Mouse (Mus musculus) myocyte (in vitro differentiated cells): Measurements from ENCODE around the gene B9d1. TPM values are rescaled to one million over a fixed set of nuclear protein-coding genes. Genes with fewer than 3 reads are reported as not detected.

Experiments
- H3K27me3 ChIP-seq: one replicate; pipeline ENCODE4 v1.6.1; 2011; ENCODE audit not compliant: control insufficient read depth, insufficient read depth, insufficient read length
- H3K36me3 ChIP-seq: one replicate; pipeline ENCODE4 v1.6.1; 2011; ENCODE audit not compliant: control insufficient read depth, insufficient read depth
- H3K4me2 ChIP-seq: one replicate; pipeline ENCODE4 v1.6.1; 2011; ENCODE audit warnings: low read depth, control low read depth
- H3K4me3 ChIP-seq: one replicate; pipeline ENCODE4 v1.5.1; 2011; ENCODE audit warnings: mild to moderate bottlenecking, control low read depth, moderate library complexity
- H3K79me2 ChIP-seq: one replicate; pipeline ENCODE4 v1.6.1; 2011; ENCODE audit not compliant: control insufficient read depth, insufficient read depth
- H3ac ChIP-seq: one replicate; pipeline ENCODE4 v1.6.1; 2011; ENCODE audit not compliant: control insufficient read depth, insufficient read length
- CEBPB ChIP-seq: IDR thresholded peaks from 2 replicates; pipeline ENCODE4 v1.6.1; 2011; ENCODE audit warnings: mild to moderate bottlenecking, moderate library complexity; ENCODE audit not compliant: poor library complexity, insufficient read depth, severe bottlenecking
- E2F4 ChIP-seq: IDR thresholded peaks from one replicate; pipeline ENCODE4 v1.6.1; 2011; ENCODE audit warnings: mild to moderate bottlenecking, control low read depth, moderate library complexity; ENCODE audit not compliant: insufficient read depth
- MAX ChIP-seq: IDR thresholded peaks from one replicate; pipeline ENCODE4 v1.6.1; 2011; ENCODE audit warnings: low read depth, mild to moderate bottlenecking, control low read depth
- MYOD1 ChIP-seq, 3 experiments: IDR thresholded peaks; one replicate each; pipeline ENCODE4 v1.6.1; 2011; ENCODE audit warnings: control low read depth in 2 of 3, low read depth in 2 of 3, mild to moderate bottlenecking in 2 of 3, moderate library complexity in 1 of 3; ENCODE audit not compliant: insufficient read length in 2 of 3, control insufficient read depth in 1 of 3
- MYOG ChIP-seq, 3 experiments: IDR thresholded peaks; one replicate each; pipeline ENCODE4 v1.6.1; 2011; ENCODE audit warnings: control low read depth in 2 of 3, low read depth in 2 of 3, mild to moderate bottlenecking in 2 of 3; ENCODE audit not compliant: insufficient read length in 2 of 3, control insufficient read depth in 1 of 3, insufficient read depth in 1 of 3
- POLR2A ChIP-seq: IDR thresholded peaks from one replicate; pipeline ENCODE4 v1.6.1; 2011; ENCODE audit warnings: low read depth, mild to moderate bottlenecking, control low read depth, moderate library complexity; ENCODE audit not compliant: insufficient read length
- POLR2AphosphoS2 ChIP-seq: IDR thresholded peaks from one replicate; pipeline ENCODE4 v1.6.1; 2011; ENCODE audit warnings: low read depth, control low read depth; ENCODE audit not compliant: insufficient read length
- REST ChIP-seq: IDR thresholded peaks from one replicate; pipeline ENCODE4 v1.6.1; 2011; ENCODE audit warnings: mild to moderate bottlenecking, control low read depth, moderate library complexity; ENCODE audit not compliant: insufficient read depth, insufficient read length
- SRF ChIP-seq: IDR thresholded peaks from one replicate; pipeline ENCODE4 v1.6.1; 2011; ENCODE audit warnings: low read depth; ENCODE audit not compliant: control insufficient read depth, insufficient read length
- TCF12 ChIP-seq: IDR thresholded peaks from one replicate; pipeline ENCODE4 v1.6.1; 2011; ENCODE audit warnings: mild to moderate bottlenecking, control low read depth; ENCODE audit not compliant: poor library complexity, insufficient read depth, severe bottlenecking
- TCF3 ChIP-seq: IDR thresholded peaks from one replicate; pipeline ENCODE4 v1.6.1; 2011; ENCODE audit warnings: low read depth, control low read depth; ENCODE audit not compliant: insufficient read length
- USF1 ChIP-seq: IDR thresholded peaks from one replicate; pipeline ENCODE4 v1.6.1; 2011; ENCODE audit warnings: low read depth, mild to moderate bottlenecking, control low read depth, moderate library complexity
- polyA plus RNA-seq: library from polyadenylated mRNA; unstranded; fragments of >200 nt; fragmentation: generic; extraction: Trizol; gene quantifications from one replicate; pipeline ENCODE4 v1.2.1, GENCODE M21; 2012; ENCODE audit warnings: missing spikeins

The B9d1 gene
- polyA plus RNA-seq, 1 experiment, result 38.6 TPM

- no peaks in the 10 kb centered on the region for H3K27me3 ChIP-seq
- H3K36me3 ChIP-seq, result no peaks in the 10 kb centered on the region
- H3K4me2 ChIP-seq, result no peak overlapping the region
- TF ChIP-seq TCF12 (no peak), POLR2AphosphoS2 (no peak), SRF (no peak), TCF3 (no peak), MYOD1 (IDR thresholded peaks at IDR 0.05; ENCODE audit: control insufficient read depth in 1 of 3, insufficient read length in 2 of 3, low read depth in 2 of 3) (no peak), USF1 (no peak), MYOG (IDR thresholded peaks at IDR 0.05; ENCODE audit: control insufficient read depth in 1 of 3, insufficient read depth in 1 of 3, insufficient read length in 2 of 3, low read depth in 2 of 3) (no peak), E2F4 (no peak), POLR2A (no peak), MAX (no peak), REST (no peak), CEBPB (no peak)
- no peak overlapping the region for H3K4me3 ChIP-seq
- no peak overlapping the region for H3ac ChIP-seq
- no peaks in the 10 kb centered on the region for H3K79me2 ChIP-seq
Observed at GRCm38 (mm10) chr11:61526872-61527271, 21.9 kb downstream of the B9d1 start.

DNA sequence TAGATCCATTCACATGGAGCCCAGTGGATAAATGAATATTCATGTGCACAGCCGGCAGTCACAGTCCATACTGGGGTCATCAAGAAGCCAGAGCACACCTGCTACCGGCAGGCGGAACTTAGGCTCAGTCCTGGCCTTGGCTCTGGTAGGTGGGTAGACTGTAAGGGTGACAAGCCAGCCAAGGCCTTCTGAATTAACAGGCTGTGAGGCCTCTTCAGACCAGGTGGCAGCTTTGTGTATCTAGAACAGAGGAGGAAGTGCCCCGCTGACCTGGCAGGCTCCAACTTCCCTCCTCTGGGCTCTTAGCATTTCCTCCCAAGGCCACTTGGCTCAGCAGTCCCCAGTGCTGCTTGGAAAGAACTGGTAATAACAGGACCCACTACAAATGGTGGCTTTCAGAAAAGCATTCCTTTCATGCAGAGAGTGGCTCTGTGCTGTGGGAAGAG is 24.3 kb downstream of the B9d1 start:
- Histone ChIP-seq H3ac (no peak overlapping the region), H3K4me3 (no peak overlapping the region), H3K4me2 (no peak overlapping the region), H3K27me3 (no peaks in the 10 kb centered on the region), H3K79me2 (no peaks in the 10 kb centered on the region), H3K36me3 (no peaks in the 10 kb centered on the region)
- TF ChIP-seq TCF12 (no peak), MYOD1 (IDR thresholded peaks at IDR 0.05; ENCODE audit: control insufficient read depth in 1 of 3, insufficient read length in 2 of 3, low read depth in 2 of 3) (no peak), USF1 (no peak), E2F4 (no peak), TCF3 (no peak), SRF (no peak), MYOG (IDR thresholded peaks at IDR 0.05; ENCODE audit: control insufficient read depth in 1 of 3, insufficient read depth in 1 of 3, insufficient read length in 2 of 3, low read depth in 2 of 3) (no peak), MAX (no peak), CEBPB (no peak), POLR2AphosphoS2 (no peak), REST (no peak), POLR2A (no peak)

DNA sequence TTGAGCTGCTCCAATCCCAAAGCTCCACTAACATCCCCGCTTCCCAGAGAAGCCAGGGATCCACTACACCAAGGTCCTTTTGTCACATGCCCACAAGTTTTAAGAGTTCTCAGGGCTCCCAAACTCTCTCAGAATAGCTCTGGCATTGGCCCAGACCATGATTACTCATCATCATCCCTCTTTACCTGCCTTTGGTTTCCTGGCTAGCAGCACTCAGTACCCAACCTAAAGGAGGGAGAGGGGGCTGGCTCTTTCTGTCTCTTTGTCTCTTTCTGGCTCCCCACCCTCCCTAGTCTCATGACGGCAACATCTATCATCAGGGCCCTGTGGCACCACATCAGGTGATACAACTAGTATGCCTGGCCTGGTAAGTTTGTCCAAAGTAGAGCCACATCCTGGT is 27.9 kb downstream of the B9d1 start:
- H3K79me2 ChIP-seq, result no peaks in the 10 kb centered on the region
- no peak overlapping the region for H3K4me2 ChIP-seq
- no peaks in the 10 kb centered on the region for H3K27me3 ChIP-seq
- H3K4me3 ChIP-seq, result no peak overlapping the region
- H3ac ChIP-seq, result no peak overlapping the region
- TF ChIP-seq TCF3, result no peak
- H3K36me3 ChIP-seq, result no peaks in the 10 kb centered on the region

DNA sequence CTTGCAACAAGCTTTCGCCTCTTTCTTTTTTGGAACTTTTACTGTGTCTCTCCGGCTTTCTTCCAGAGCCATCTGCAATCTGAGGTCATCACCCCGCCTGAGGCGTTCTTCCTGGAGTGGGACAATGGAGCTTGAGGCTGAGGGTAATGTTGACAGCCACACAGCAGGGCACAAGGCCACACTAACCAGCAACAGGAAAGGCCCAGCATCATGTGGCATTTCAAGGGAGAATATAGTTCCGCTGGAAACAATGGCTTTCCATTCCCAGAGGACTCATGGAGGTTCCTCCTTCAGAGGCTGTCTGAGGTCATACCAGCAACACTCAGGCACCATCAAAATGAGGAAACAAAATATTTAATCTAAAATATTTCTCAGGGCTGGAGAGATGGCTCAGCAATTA is 28.6 kb downstream of the B9d1 start:
- Histone ChIP-seq H3K4me3 (no peak overlapping the region), H3K36me3 (no peaks in the 10 kb centered on the region), H3ac (no peak overlapping the region), H3K4me2 (no peak overlapping the region), H3K27me3 (no peaks in the 10 kb centered on the region), H3K79me2 (no peaks in the 10 kb centered on the region)
- TF ChIP-seq E2F4 (no peak), POLR2AphosphoS2 (no peak), MYOD1 (IDR thresholded peaks at IDR 0.05; ENCODE audit: control insufficient read depth in 1 of 3, insufficient read length in 2 of 3, low read depth in 2 of 3) (no peak), USF1 (no peak), MAX (no peak), REST (no peak), TCF3 (no peak), MYOG (IDR thresholded peaks at IDR 0.05; ENCODE audit: control insufficient read depth in 1 of 3, insufficient read depth in 1 of 3, insufficient read length in 2 of 3, low read depth in 2 of 3) (no peak), POLR2A (no peak), SRF (no peak), CEBPB (no peak)

DNA sequence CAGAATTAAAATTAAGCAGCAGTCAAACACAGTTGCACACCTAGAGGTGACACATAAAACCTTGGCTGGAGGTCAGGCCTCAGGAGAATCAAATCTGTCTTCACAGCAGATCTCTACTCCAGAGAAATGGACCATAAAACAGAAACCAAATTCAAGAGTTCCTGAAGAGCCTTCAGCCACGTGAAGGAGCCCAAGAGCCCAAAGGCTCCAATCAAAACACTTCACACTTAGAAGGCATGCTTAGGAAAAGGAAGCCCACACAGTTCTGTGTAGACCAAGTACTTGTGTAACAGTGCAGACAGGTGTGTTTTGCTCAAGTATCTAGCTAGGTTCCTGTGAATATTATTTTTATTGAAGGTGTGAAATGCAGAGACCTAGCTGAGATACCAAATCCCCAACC is 30.6 kb downstream of the B9d1 start:
- TF ChIP-seq E2F4 (no peak), TCF3 (no peak), REST (no peak), POLR2A (no peak), MYOG (IDR thresholded peaks at IDR 0.05; ENCODE audit: control insufficient read depth in 1 of 3, insufficient read depth in 1 of 3, insufficient read length in 2 of 3, low read depth in 2 of 3) (no peak), POLR2AphosphoS2 (no peak), SRF (no peak), CEBPB (no peak), MYOD1 (IDR thresholded peaks at IDR 0.05; ENCODE audit: control insufficient read depth in 1 of 3, insufficient read length in 2 of 3, low read depth in 2 of 3) (no peak), USF1 (no peak), TCF12 (no peak), MAX (no peak)
- Histone ChIP-seq H3K4me3 (no peak overlapping the region), H3K36me3 (no peaks in the 10 kb centered on the region), H3K4me2 (no peak overlapping the region), H3K79me2 (no peaks in the 10 kb centered on the region), H3ac (no peak overlapping the region), H3K27me3 (no peaks in the 10 kb centered on the region)
